Mouse (Mus musculus) cerebellum, postnatal 36 days (tissue): ENCODE data around the gene Gm21962.
A peak's percentile ranks its signal among the peaks of the same experiment; 100 is the strongest.
"Not testable (repeated sequence)": the region's sequence is repeated elsewhere in the genome, so short reads cannot be mapped to it uniquely, and the experiment has no call there.

Source experiments
- DNase-seq, 2 experiments: peaks; one replicate each; pipeline ENCODE4 v3.0.0; 2021 to 2022; ENCODE audit warnings: mixed read lengths in 2 of 2

The Gm21962 gene

DNA sequence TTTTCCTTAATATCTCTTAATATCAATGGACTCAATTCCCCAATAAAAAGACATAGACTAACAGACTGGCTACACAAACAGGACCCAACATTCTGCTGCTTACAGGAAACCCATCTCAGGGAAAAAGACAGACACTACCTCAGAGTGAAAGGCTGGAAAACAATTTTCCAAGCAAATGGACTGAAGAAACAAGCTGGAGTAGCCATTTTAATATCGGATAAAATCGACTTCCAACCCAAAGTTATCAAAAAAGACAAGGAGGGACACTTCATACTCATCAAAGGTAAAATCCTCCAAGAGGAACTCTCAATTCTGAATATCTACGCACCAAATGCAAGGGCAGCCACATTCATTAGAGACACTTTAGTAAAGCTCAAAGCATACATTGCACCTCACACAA lies at the start of gene Gm21962:
Gene Gm21962, plus strand, starts transcription at position 301 of the 400 bp plus-strand sequence.
- not testable (repeated sequence) for DNase-seq

DNA sequence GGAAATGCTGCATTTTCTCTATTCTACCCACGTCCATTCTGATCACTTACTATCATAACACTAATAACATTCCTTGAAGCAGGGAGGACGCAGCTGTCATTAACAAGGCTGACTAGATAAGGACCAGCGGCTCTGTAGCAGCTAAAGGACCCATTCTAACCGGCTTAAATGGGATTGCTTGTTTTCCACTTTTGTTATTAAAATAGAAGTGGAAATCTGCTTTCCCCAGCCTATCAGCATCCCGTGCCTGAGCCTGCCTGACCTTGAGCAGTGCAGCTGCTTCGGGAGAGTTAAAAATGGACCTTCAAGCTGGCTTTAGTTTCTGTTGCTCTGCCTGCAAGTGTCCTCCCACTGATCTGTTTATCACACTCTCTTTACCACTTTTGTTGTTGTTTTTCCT lies 49.2 kb upstream of the Gm21962 start:
- DNase-seq, result no peak

DNA sequence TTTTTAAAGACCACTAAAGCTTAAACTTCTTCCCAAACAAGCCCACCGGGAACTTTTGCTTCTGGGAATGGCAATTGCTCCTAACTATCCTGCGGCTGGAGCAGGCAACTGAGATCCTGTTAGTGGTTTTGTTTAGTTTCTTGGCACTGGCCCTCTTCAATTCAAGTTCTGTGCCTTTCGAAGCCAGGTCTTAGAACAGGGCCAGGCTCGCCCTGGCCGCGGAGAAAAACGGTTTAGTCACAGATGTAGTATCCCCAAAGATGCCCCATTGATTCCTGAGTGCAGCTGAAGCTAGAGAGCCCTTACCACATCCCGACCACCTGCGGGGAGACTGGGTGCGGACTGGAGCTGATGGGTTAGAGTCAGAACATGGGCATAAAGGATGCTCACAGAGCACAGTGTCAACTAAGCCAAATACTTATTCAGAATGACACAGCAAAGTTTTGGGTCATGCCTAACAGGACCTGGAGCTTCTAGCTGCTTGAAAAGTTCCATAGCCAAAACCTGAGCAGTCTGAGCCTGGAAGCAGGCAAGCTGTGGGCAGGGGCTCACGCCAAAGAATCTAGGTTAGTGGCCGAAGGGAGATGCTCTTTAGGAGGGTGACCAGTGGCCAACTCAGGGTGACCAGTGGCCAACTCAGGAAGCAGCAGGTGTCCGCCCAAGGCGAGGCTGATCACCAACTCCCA lies 48.3 kb upstream of the Gm21962 start:
- no peak for DNase-seq

DNA sequence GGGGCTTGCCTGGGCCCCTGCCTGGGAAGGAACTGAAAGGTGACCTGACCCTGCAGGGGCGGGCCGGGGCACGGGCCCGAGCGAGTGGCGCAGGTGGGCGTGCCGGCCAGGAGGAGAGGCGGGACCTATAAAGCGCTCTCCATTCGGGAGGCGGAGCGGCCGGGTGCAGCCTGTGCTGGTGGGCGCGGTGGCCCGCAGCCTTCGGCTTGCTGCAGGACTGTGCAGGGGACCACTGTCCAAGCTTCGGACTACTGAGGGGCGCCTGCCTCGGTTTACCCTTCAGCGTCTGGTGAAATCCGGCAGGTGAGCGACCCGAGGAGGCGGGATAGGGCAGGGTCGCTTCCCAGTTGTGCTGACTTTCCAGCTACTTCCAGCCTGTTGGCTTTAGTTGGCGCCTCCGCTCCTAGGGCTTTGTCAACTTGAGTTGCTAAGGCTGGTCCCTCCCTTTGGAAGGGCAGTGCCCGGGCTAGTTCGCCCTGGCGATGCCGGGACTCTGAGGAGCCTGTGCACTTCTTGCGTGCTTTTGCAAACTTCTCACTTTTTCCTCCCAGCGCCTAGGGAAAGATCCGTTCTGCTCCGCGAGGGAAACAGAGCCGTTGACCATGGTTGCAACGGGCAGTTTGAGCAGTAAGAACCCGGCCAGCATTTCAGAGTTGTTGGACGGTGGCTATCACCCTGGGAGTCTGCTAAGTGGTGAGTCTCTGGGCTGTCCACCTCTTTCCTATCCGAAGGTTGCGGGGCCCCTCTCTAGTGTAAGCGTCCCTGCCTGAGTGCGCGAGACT lies 47.6 kb upstream of the Gm21962 start:
- DNase-seq, result peak; percentile 8 to 21

DNA sequence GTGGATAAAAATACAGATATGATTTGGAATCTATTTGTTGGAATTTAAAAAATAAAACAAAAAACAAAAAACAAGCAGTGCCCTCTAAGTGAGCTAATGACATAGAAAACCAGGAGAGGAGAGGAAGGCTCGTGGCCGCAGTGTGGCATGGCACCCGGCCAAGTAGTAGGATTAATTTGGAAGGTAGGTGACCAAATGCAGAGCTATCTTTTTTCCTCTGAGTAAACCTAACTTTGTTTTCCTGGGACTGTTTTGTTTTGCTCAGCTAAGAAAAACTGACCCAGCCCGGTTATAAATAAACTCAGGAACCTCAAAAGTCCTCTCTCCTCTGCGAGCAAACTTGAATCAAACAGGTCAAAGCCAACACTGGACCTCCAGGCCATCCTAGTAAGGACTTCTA lies 46.3 kb upstream of the Gm21962 start:
- DNase-seq, result peak; percentile 28 to 31

DNA sequence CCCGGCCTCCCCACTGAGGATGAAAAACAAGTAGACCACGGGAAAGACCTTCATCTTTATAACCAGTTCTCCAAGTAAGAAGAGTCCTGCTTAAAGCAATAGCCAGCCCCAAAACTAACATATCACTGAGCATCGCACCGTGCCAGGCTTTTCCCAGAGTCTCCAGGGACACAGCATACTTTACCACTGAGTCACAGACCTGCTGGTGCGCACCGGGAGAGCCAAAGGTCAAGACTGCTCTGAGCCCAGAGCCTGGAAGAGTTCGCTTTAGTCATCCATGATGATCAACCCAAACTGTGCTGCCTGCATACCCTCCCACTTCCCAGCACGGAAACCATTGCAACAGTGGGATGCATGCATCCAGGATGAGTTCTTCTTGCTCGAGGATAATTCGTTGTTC lies 37.6 kb upstream of the Gm21962 start:
- no peak for DNase-seq

DNA sequence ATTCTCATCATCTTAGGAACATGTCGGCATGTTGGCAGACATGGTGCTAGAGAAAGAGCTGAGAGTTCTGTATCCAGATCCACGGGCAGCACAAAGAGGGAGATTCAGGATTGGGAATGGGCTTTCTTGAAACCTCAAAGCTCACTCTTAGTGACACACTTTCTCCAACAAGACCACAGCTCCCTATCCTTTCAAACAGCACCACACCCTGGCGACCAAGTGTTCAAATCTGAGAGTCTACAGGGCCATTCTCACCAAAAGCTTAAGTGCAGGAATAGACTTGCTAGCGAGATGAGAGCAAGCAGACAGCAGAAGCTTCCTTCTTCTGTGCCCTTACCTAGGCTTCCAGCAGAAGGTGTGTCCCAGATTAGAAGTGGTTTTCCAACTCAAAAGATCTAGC lies 34.8 kb upstream of the Gm21962 start:
- no peak for DNase-seq

DNA sequence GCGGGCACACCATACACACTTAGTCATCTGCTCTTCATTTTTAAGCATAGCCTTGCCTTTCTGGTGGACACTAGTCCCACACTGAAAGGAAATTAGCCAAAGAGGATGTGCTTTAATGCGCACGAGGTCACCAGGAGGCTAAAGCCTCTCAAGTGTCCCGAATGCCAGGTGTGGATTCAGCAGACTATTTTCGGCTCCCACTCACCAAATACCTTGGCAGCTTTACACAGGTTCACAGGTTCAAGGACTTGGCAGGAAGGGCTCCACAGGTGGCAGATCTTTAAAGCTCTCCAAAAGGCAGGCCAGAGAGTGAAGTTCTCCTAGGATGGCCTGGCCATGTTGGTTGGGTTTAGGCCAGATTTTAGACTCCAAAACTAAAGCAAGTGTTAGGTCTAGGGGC lies 30.1 kb upstream of the Gm21962 start:
- DNase-seq, result no peak

DNA sequence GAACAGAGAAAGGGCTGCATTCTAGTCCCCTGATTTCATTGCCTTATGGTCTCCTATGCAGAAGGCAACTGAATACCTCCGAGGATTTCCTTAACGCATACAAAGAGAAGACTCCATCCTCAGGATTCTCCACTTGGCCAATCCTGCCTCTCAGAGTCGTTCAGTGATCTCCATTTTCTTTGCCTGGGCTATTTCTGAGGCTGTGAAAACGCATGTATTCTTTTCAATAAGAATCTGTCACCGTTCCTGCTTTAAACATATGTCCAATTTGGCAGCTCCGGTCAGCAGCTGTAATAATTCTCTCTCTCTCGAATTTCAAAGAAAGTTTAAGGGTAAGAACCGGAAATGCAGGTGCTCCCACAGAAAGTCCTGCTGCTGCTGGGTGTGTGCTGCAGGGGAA lies 29.2 kb upstream of the Gm21962 start:
- DNase-seq, result no peak

DNA sequence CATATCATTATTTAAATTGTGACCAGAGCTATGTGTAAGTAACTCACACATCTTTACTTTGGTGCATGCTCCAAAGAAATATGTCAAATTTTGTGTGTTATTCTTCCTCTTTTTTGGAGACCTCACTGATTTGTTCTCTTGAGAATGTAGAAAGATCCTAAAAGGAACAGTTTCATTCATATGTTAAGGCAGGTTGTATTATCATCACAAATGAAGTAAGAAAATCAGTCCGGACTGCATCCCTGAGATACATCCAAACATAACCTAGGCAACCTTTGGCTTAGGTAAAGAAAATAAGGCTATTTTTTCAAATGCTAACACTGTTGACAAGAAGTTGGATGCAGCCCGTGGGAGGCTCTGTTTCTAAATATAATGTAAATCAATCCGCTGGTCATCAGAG lies 28.8 kb upstream of the Gm21962 start:
- DNase-seq, result no peak

DNA sequence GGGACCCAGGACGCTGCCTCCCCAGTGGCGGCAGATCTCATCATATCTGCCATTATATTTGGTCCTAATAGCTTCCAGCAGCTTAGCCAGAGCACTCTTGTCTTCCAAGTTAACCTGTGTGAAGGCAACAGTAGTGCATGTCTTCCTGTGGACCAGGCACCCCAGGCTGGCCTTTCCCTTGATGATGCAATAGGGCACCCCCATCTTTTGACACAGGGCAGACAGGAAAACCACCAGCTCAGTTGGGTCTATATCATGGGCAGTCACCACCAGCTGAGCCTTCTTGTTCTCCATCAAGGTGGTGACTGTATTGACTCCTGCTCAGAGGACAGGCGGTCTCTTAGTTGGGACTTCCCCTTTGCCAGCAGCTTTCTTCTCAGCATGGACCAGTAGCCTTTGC lies 27.2 kb upstream of the Gm21962 start:
- no peak for DNase-seq

DNA sequence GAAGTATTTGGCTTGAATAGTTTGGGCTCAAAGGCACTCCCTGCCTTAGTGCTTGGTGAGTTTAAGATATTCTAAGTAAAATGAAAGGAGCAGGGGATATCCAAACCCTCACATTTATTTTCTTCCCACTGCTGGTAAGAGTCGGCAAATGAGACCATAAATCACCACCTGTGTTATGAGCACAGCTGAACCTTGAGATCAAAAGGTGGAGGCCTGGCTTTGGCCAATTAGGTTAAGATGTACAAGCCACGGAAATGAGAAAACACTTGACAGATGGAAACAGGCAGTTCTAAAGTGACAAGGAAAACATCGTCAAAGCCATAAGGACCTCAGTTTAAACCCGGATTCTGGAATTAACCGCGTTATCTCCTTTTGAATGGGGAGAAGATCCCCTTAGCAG lies 26.4 kb upstream of the Gm21962 start:
- DNase-seq, result no peak

DNA sequence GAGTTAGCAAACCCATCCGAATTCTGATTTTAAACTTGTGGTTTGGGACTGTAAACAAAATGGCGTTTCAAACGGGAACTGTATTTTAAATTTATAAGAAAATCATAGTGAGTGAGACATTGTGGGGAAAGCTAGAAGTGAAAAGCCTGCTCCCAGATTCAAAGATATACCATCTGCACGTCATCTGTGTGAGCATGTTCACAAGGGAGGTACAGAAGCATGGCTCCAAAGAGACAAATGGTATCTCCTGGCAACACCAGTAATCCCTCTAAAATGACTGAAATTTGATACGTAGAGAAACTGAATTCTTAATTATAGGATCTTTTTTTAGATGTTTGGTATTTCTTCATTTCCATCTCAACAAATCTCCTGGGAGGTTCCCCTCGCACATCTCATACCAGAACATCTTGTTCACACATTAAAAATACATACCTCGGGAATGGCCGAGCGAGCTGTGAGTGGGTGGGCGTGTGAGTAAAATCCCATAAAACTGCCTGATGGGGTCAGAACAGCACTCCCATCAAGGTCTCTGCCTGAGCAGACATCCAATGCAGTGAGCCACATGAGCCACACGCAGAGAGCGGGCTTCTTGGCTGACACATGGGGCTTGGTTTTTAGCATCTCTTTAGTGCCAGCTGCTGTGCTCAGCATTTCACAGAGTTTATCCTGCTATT lies 23.8 kb upstream of the Gm21962 start:
- DNase-seq, result no peak

DNA sequence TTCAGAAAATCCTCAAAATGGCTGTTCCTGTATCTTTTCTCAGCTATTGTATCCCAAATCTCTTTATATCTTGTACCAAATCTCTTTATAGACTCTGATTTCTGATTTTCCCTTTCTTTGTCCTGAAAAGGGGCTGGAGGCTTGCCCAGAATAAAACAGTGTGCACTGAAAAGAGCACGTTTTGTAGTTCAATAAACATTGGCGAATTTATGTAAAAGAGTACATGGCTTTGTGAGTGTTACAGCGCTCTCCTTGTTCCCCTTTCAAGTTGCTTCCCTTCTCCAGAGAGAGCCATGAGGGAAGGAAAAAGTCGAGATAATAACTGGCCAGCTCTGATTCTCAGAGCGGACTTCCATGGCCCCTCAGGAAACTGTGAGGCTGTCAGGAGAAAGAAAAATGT lies 22.2 kb upstream of the Gm21962 start:
- DNase-seq, result no peak

DNA sequence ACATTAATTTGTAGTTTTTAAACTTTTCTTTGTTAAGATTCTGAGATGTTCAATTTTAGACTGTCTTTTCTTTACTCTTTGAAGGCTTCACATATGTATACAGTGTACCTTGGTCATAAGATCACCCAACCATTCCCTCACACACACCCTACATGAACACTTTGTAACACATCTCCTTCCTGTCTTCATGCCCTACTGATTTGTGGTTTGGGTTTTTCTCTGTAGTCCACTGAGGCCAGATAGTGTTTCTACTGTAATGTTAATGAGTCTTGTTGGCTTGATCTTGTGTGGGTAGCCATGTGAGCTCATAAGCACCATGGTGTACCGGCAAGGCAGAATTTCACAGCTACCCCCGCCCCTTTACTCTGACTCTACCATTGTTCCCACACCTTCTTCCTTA lies 18.5 kb upstream of the Gm21962 start:
- no peak for DNase-seq

DNA sequence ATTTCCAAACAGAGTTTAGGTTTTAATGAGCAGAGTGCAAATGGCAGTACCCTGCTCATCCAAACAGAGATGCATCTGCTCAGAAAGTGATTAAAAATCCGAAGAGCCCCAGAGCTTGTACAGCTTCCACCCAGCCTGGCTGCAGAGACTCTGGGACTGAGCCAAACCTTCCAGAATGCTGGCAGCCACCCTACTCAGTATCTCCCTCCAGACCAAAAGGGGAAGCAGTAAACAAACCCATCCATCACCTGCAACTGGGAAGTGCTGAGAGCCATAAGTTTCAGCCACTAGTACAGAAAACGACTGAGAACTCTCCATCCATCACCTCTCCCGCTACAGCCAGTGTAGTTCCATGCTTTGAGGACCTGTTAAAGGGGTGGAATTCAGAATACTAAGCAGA lies 9.6 kb downstream of the Gm21962 start:
- DNase-seq, result peak; percentile 62 to 68

DNA sequence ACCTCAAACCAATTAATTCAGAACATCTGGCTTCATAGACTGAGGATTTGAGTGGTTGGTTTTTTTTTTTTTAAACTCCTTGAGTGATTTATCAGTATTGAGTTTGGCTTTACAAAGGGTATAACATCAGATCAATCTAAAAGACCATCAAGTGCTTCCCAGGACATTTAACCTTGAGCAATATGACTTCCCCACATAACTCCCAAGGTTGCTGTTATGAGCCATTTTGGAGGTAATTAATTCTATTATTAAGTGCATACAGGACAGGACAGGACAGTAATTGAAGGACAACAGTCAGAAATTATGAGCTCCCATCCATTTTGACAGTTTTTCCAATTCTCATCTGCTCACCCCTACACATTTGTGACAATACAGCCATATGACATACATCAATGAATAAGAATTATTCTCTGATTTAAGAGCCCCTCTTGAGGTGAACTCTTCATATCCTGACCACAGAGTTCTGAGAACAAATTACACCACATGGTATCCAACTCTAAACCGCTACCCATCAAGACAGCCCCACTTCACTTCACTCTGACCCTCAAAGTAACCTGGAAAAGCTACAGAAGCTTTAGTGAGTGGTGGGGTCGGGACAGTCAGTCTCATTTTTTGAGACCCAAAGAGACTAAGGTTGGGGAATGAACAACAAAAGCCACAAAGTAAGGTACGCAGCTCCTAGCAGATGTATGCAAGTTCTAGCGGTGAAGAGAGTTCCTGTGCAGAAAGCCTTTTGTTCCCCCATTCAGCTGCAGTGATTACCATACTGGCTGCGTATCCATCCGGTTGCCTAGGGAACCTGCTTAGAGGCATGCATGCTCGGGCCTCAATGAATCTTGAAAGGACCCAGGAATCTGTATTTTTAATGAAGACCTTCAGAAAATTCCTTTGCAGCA lies 11.8 kb downstream of the Gm21962 start:
- DNase-seq, result no peak

DNA sequence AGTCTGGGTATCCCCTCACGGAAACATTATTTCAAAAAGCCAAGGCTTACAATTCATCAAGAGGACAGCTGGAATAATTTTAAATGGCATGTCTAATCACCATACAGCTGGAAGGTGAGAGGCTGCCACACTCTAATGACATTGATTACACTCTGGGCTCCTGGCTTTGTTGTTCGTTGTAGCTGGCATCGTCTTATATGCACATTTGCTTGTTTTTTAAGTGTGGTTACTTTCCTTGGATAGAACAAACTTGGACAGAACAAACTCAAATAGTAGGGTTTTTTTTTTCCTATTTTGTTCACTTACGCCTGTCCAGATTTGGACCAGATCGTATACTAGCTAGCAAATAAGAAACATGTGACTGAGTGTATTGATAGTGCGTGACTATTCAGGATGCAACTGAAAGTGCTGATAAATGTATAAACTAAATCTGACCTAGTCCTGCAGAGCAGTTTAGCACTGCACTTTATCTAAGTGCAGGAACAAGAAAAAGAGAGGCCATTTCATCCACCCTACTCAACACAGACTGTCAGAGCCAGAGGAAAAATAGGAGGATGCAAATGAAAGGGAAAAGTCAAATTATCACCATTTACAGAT lies 12.6 kb downstream of the Gm21962 start:
- no peak for DNase-seq

DNA sequence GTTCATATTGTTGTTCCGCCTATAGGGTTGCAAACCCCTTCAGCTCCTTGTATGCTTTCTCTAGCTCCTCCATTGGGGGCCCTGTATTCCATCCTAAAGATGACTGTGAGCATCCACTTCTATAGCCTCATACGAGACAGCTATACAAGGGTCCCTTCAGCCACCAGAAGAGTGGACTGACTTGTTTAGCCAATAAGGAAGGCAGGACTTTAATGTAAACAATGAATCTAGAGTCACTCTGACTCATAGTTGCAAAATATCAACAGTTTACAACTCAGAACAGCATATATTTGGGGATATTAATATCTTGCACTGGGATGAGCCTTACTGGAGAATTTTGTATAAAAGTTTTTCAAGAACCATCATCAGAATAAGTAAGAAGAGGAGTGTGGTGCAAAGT lies 15.6 kb downstream of the Gm21962 start:
- DNase-seq, result no peak

DNA sequence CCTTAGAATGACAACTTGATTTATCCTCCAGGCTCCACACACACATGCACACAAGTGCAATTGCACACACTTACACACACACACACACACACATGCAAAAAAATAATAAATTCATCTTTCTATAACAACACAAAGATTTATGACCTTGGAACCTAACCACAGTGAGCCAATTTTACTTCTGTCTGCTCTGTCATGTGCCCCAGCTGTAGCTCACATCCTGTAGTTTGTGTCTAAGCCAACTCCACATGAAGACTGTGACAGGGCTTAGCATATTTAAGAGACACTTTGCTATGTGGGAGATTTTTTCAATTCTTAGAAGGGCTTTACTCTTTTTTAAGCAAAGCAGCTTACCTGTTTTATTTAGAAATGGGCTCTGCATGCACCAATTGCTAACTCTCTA lies 20.2 kb downstream of the Gm21962 start:
- no peak for DNase-seq

DNA sequence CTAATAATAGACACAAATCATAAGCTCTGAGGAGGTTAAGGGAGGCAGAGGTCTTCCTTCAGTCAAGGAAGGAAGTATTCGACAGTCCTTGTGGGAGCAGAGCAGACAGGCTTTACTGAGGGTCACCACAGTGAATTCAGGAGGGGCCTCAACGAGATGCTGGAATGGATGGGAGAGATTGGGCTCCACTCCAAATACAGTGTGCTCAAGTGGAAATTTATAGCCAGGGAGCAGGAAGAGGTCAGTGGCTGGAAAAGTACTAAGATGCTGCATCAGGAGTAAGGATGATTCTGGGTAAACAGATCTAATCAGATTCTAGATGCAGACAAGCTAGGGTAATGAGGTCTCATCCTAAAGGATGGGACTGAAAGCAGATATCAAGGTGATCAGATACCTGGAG lies 44.6 kb downstream of the Gm21962 start:
- no peak for DNase-seq

DNA sequence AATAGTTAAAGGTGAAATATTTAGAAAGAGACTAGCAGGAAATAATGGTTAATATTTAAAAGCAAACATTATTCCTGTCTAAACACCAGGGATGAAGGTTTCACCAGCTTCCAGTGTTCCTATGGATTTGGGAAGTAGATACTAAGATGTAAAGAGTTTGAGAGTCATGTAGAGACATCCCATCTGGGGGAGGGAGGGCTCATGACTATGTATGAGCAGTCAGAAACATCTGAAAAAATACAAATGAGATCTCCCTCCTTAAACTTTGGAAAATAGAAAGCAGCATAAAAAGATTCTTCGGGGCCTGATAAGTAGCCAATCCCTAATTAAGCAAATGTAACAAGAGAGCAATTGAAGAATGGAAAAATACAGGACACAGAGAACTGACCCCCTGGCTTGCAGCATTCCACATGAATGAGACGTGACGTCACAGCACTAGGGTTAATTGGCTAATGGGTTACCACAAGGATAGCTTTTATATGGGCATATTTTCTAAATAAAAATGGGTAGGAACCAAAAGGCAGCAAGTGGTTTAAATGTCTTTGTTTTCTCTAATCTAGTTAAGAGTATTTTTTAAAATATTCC lies 45.3 kb downstream of the Gm21962 start:
- no peak for DNase-seq
